Mouse (Mus musculus) midbrain, embryonic 12.5 days (tissue): ENCODE results near the gene Myh11. TPM values are rescaled to one million over a fixed set of nuclear protein-coding genes. Genes with fewer than 3 reads are reported as not detected.
A peak's percentile ranks its signal among the peaks of the same experiment; 100 is the strongest.

Source experiments
- ATAC-seq: fragments of 200-750 bp; cut with Nextera tagmentation; 2 replicates; pipeline ENCODE4 v1.8.0; 2017; ENCODE audit warnings: low read depth, moderate TSS enrichment, moderate library complexity; ENCODE audit not compliant: low FRiP score
- H3K27ac ChIP-seq: fragments of 300-500 bp; sonication (generic); replicated peaks from 2 replicates; pipeline ENCODE4 v1.5.1; 2016; ENCODE audit warnings: mild to moderate bottlenecking
- H3K27me3 ChIP-seq: fragments of 300-500 bp; sonication (generic); 2 replicates; pipeline ENCODE4 v1.6.1; 2016; ENCODE audit warnings: mild to moderate bottlenecking
- H3K36me3 ChIP-seq: fragments of 300-500 bp; sonication (generic); 2 replicates; pipeline ENCODE4 v1.6.1; 2016
- H3K4me1 ChIP-seq: fragments of 300-500 bp; sonication (generic); 2 replicates; pipeline ENCODE4 v1.6.1; 2016
- H3K4me2 ChIP-seq: fragments of 300-500 bp; sonication (generic); replicated peaks from 2 replicates; pipeline ENCODE4 v1.6.1; 2016; ENCODE audit warnings: mild to moderate bottlenecking, moderate library complexity
- H3K4me3 ChIP-seq: fragments of 300-500 bp; sonication (generic); 2 replicates; pipeline ENCODE4 v1.5.1; 2016; ENCODE audit warnings: mild to moderate bottlenecking
- H3K9ac ChIP-seq: fragments of 300-500 bp; sonication (generic); replicated peaks from 2 replicates; pipeline ENCODE4 v1.6.1; 2016; ENCODE audit warnings: mild to moderate bottlenecking, moderate library complexity
- H3K9me3 ChIP-seq: fragments of 300-500 bp; sonication (generic); 2 replicates; pipeline ENCODE4 v1.6.1; 2016; ENCODE audit warnings: mild to moderate bottlenecking
- WGBS: fragments of 180-500 bp; shearing (Covaris S2); methylation state at CpG from one replicate; pipeline ENCODE4 v1.1.7; 2016; 5-methylcytosine and 5-hydroxymethylcytosine counted together
- polyA plus RNA-seq: library from polyadenylated mRNA; unstranded; fragments of >200 nt; fragmentation: Nextera tagmentation; extraction: Ambion mirVana; gene quantifications from 2 replicates; pipeline ENCODE4 v1.2.1, GENCODE M21; 2016

Myh11 gene
- 0.21 and 0.45 TPM in 2 replicates for polyA plus RNA-seq

DNA sequence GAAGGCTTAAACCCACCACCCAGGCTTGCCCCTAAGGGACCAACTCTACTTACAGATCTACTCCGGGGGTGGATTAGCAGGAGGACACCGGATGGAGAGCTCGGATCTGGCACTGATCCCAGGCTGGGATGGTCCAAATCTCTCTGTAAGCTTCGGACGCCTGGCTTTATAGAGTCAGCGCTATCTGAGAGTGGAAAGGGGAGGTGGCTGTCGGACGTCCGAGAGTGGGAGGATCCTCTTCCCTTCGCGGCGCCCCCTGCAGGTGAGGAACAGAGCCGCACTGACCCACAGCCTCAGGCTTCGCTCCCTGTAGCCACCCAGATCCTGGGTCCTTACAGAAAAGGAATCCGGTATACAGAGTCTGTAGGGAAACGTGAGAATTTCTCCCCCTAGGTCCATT lies at the start of gene Myh11:
Gene Myh11, minus strand, starts transcription at position 150 of the 400 bp plus-strand sequence.
- peak; percentile 35; the same call in 1 of the 2 replicates for ATAC-seq
- WGBS = 5% methylated on average over 16 of the region's 16 CpGs
- Histone ChIP-seq H3K27ac (no peak within 1 kb of the TSS), H3K9me3 (no peaks in the 10 kb centered on the region), H3K4me1 (peaks cover 10% of the 10 kb centered on the region), H3K36me3 (no peaks in the 10 kb centered on the region), H3K4me2 (peak within 1 kb of the TSS; percentile 44), H3K27me3 (peaks cover 27% of the 10 kb centered on the region), H3K9ac (no peak within 1 kb of the TSS), H3K4me3 (peak within 1 kb of the TSS; percentile 19)

DNA sequence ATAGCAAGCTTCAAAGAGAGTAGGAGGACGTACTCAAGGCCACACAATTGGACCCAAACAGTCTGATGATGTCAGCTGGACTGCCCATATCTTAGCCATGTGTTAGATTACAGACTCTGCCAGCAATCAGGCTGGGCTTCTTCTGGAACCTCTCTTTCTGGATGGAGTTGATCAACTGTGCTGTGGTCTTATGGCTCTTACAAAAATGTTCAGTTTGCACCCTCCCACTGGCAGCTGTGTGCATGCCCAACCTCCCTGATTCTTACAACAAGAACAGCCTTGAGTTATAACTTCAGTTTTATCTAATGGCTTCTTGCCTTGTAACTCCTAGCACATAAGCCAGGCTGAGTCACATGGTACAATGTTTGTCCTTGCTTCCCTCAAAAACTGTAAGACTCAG lies 37.0 kb upstream of the Myh11 start:
- Histone ChIP-seq H3K27ac (no peak overlapping the region), H3K9ac (no peak overlapping the region), H3K9me3 (no peaks in the 10 kb centered on the region), H3K4me3 (no peak overlapping the region), H3K4me1 (no peaks in the 10 kb centered on the region), H3K4me2 (no peak overlapping the region), H3K36me3 (no peaks in the 10 kb centered on the region), H3K27me3 (no peaks in the 10 kb centered on the region)
- 83% methylated on average over 1 of the region's 1 CpGs for WGBS
- ATAC-seq = no peak

DNA sequence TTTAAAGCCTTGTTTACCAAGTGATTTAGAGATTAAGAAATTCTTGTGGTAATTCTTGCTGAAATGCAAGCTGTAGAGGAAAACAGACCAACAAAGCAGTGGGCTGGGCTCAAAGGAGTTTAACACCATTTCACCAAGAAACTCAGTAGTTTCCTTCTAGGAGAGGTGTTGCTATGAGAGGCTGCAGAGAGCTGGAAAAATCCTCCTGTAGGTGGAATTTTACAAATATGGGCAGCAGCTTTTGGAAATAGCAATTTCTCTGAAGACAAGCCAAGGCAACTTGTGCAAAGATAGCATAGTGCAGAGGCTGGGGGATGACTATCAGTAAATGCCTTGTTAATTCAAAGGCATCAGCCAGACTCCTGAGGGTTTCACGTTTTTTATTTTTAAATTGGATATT lies 29.3 kb upstream of the Myh11 start:
- Histone ChIP-seq H3K27me3 (0 out of 2 replicates have a peak, but pooled peaks cover 8% of the 10 kb centered on the region), H3K4me3 (no peak overlapping the region), H3K9me3 (no peaks in the 10 kb centered on the region), H3K9ac (no peak overlapping the region), H3K4me2 (no peak overlapping the region), H3K4me1 (peaks cover 13% of the 10 kb centered on the region), H3K36me3 (no peaks in the 10 kb centered on the region), H3K27ac (no peak overlapping the region)
- 74% methylated on average over 1 of the region's 1 CpGs for WGBS
- ATAC-seq = no peak

DNA sequence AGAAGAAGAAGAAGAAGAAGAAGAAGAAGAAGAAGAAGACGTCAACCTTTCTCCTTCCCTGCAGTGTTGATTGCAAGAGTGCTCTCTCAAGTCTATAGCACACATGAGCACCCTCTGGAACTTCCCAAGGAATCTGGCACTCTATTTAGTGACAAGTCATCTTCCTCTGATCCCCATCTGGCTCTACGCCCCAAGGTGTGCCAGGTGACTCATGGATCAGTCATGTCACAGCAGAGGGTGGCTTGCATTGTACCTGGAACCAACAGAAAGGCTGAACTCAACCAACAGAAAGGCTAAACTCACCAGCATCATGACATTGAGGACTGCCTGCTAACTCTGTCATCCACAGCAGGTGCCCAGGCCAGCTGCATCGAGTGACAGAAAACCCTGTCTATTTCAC lies 28.5 kb upstream of the Myh11 start:
- no peak overlapping the region for H3K4me2 ChIP-seq
- 0 out of 2 replicates have a peak, but pooled peaks cover 8% of the 10 kb centered on the region for H3K27me3 ChIP-seq
- no peaks in the 10 kb centered on the region for H3K9me3 ChIP-seq
- H3K36me3 ChIP-seq = no peaks in the 10 kb centered on the region
- WGBS = 85% methylated on average over 3 of the region's 3 CpGs
- no peak overlapping the region for H3K27ac ChIP-seq
- no peak overlapping the region for H3K9ac ChIP-seq
- H3K4me3 ChIP-seq = no peak overlapping the region
- H3K4me1 ChIP-seq = peaks cover 13% of the 10 kb centered on the region
- no peak for ATAC-seq

DNA sequence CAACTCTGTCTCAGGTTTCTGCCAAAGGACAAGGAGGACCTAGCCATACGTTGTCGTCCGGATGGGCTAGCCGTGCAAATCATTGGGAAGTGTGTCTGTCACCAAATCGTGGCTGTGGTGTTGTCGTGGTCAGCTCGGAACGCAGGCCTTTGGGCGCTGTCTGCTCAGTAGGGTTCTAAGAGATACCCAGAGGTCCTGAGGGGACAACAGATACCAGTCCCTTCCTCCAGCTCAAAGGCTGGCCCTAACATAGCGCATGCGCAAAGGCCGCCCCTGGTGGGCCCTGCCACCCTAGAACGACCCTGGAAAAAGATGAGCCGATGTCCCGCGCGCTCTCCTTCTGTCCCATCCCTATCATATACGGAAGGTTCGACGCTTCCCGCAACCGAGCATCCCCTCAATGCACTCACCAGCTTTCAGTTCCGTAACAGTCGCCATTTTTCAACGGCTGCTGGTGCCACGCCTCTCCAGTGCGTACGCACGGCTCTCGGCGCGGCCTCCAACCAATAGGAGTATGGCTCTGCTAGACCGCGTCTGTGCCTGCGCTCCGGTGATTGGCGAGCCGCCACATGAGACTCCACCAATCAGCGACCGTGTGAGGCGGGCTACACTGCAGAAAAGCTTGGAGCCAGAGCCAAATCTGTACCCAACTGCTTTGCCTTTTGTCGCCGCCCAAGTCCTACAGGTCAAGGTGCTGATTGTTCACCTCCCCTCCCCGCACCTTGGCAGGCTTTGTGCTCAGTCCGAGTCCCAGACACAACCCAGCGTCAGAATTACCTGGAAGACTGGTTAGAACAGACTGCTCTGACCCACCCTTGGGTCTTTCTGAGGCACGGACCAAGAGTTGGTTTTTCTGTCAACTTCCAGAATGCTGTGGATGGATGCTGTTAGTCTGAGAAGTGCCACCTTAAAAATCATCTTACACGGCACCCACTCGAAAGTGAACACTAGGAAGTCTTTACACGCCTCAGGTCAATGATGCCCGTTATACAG lies 26.0 kb upstream of the Myh11 start, which contains the start of gene Fopnl:
Gene Fopnl, minus strand, starts transcription at position 522 of the 993 bp plus-strand sequence.
- peak; percentile 100 for ATAC-seq
- Histone ChIP-seq H3K9ac (peak within 1 kb of the TSS; percentile 78), H3K4me2 (peak within 1 kb of the TSS; percentile 75), H3K4me3 (peak within 1 kb of the TSS; percentile 79), H3K36me3 (peaks cover 10% of the 10 kb centered on the region), H3K27ac (peak within 1 kb of the TSS; percentile 90), H3K27me3 (0 out of 2 replicates have a peak, but pooled peaks cover 8% of the 10 kb centered on the region), H3K4me1 (peaks cover 13% of the 10 kb centered on the region), H3K9me3 (no peaks in the 10 kb centered on the region)
- 5% methylated on average over 51 of the region's 51 CpGs for WGBS

DNA sequence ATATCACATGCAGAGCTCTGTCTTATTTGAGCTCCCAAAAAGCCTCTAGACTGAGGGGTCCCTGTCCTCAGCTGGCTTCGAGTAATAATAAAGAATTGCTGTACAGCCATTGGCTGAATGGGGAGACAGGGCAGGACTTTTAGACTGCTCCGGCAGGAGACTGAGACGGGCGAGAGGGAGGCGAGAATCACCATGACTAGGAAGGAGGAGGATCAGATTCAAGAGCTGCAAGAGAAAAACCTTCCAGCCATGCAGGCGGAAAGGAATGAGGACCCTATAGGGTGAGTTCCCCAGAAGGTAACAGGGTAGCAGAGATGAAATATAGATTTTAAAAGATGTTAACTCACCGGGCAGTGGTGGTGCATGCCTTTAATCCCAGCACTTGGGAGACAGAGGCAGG lies 21.7 kb upstream of the Myh11 start:
- Histone ChIP-seq H3K27me3 (no peaks in the 10 kb centered on the region), H3K4me1 (peaks cover 13% of the 10 kb centered on the region), H3K4me2 (no peak overlapping the region), H3K27ac (no peak overlapping the region), H3K9me3 (no peaks in the 10 kb centered on the region), H3K36me3 (peaks cover 44% of the 10 kb centered on the region), H3K4me3 (no peak overlapping the region), H3K9ac (no peak overlapping the region)
- 95% methylated on average over 7 of the region's 7 CpGs for WGBS
- no peak for ATAC-seq

DNA sequence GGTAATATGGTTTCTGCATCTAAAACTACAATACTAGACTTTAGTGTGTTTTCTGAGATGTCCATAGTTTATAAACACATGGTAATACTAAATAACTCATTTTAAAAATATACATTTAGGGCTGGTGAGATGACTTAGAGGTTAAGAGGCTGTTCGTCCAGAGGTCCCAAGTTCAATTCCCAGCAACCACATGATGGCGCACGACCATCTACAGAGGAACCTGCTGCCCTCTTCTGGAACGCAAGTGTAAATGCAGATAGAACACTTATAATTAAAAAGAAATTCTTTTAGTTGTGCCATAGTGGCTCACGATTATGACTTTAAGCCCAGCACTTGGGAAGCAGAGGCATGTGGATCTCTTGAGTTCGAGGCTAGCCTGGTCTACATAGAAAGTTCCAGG lies 20.2 kb upstream of the Myh11 start:
- Histone ChIP-seq H3K4me3 (no peak overlapping the region), H3K4me2 (no peak overlapping the region), H3K27me3 (no peaks in the 10 kb centered on the region), H3K4me1 (peaks cover 9% of the 10 kb centered on the region), H3K9me3 (no peaks in the 10 kb centered on the region), H3K9ac (no peak overlapping the region), H3K36me3 (peaks cover 58% of the 10 kb centered on the region), H3K27ac (no peak overlapping the region)
- ATAC-seq = no peak
- WGBS = 50% methylated on average over 6 of the region's 6 CpGs

DNA sequence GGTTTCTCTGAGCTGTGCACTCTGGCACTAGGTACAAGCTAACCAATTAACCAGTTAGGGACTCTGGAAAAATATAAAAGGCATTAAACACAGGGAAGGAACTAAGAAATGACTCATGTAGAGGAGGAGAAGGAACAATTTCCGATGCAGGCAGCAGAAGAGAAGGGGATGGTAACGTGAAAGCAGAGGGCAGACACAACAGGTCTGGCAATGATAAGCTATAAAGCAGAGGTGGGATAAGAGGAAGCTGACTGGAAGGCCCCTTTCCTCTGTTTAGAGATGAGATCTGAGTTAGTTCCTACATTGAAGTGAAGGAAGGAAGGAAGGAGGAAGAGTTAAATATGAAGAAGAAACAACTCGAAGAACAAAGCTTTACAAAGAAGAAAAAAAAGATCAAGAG lies 18.7 kb upstream of the Myh11 start:
- Histone ChIP-seq H3K4me1 (no peaks in the 10 kb centered on the region), H3K4me3 (no peak overlapping the region), H3K27me3 (no peaks in the 10 kb centered on the region), H3K9ac (no peak overlapping the region), H3K36me3 (peaks cover 66% of the 10 kb centered on the region), H3K27ac (no peak overlapping the region), H3K4me2 (no peak overlapping the region), H3K9me3 (no peaks in the 10 kb centered on the region)
- WGBS = 93% methylated on average over 3 of the region's 3 CpGs
- ATAC-seq = no peak

DNA sequence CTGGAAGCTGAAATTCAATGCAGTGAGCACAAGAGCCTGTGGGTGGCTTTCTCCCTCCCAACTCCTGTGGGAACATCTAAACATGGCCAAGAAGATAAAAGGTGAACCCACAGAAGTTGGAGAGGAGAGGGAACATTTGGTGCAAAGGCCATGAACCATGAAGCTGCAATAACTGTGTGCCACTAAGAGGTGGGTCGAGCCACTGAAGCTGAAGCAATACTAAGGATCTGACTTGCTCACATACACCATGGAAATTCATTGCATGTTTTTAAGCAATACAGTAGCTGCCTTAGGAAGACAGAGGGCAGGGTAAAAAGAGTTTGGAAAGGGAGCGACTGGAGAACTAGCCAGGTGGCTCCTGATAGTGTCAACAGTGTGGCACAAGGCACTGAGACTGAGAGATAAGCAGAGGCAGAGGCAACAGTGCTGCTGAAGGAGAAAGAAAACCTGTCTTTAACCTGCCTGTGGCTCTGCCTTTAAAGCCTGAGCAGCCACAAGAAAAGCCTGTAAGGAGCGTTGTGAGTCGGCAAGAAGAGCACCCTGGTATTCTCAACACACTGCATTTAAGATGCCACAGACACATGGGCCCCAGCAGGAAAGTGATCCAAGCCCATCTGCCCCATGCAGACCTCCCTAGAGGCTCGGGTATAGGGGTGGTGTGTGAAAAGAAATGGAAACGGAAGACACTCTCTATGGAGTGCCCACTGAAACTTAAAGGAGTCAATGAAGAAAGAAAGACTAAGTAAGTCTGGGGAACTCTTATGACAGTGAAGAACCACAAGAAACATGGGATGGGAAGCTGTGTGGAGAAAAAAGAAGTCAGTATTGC lies 17.3 kb upstream of the Myh11 start:
- Histone ChIP-seq H3K9me3 (no peaks in the 10 kb centered on the region), H3K9ac (no peak overlapping the region), H3K4me2 (no peak overlapping the region), H3K4me3 (no peak overlapping the region), H3K27ac (no peak overlapping the region), H3K4me1 (no peaks in the 10 kb centered on the region), H3K36me3 (peaks cover 71% of the 10 kb centered on the region), H3K27me3 (no peaks in the 10 kb centered on the region)
- 89% methylated on average over 6 of the region's 6 CpGs for WGBS
- ATAC-seq = no peak

DNA sequence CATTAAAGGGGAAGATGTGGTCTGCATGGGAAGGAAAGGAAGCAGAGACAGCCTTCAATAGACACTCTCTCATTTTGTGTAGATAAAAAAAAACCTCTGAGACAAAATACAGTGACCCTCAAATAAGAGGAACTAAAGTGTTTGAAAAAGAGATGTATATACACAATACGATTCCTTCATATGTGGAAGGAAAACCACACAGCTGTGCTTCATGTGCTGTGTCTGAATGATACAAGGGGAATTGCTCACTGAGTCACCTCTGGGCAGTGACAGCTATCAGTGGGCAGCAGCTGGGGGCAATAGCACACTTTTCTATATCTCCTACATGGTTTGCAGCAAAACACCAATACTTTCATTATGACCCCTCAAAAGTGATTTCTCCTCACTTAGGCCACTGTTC lies 16.2 kb upstream of the Myh11 start:
- H3K4me1 ChIP-seq = no peaks in the 10 kb centered on the region
- no peaks in the 10 kb centered on the region for H3K27me3 ChIP-seq
- H3K4me3 ChIP-seq = no peak overlapping the region
- no peak overlapping the region for H3K27ac ChIP-seq
- no peak for ATAC-seq
- WGBS = 96% methylated on average over 1 of the region's 1 CpGs
- no peak overlapping the region for H3K9ac ChIP-seq
- H3K4me2 ChIP-seq = no peak overlapping the region
- H3K36me3 ChIP-seq = peaks cover 74% of the 10 kb centered on the region
- H3K9me3 ChIP-seq = no peaks in the 10 kb centered on the region

DNA sequence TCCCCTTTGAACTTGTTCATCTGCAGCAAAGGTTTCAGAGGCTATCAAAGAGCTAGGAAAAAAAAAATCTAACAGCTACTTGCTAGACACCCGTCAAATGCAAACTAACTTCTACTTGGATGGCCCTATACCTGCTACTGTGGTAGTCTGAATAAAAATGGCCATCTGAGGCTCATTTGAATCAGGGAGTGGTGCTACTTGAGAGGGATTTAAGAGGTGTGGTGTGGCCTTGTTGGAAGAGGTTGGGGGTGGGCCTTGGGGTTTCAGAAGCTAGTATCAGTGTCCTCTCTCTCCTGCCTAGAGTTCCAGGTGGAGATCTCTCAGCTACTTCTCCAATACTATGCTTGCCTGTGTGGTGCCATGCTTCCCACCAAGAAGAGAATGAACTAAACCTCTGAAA lies 15.3 kb upstream of the Myh11 start:
- Histone ChIP-seq H3K4me2 (no peak overlapping the region), H3K27me3 (no peaks in the 10 kb centered on the region), H3K9ac (no peak overlapping the region), H3K36me3 (peaks cover 74% of the 10 kb centered on the region), H3K27ac (no peak overlapping the region), H3K4me1 (no peaks in the 10 kb centered on the region), H3K9me3 (no peaks in the 10 kb centered on the region), H3K4me3 (no peak overlapping the region)
- 91% methylated on average over 1 of the region's 1 CpGs for WGBS
- no peak for ATAC-seq

DNA sequence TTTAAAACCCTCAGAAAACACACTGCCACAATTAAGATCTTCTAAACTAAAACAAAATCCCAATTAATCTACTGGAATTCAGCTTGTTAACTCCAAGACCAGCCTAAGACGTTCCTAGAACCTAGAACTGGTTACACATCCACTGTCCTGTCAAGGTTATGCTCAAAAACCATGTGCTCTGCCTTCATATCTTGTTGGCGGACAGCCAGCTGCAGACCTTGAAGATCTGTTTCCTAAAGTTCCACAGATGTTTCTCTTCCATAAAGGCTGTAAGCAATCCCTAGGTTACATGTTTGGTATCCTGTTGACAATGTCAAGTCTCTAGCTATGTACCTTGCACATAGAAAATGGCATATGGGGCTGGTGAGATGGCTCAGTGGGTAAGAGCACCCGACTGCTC lies 13.6 kb upstream of the Myh11 start:
- no peak for ATAC-seq
- Histone ChIP-seq H3K4me1 (no peaks in the 10 kb centered on the region), H3K4me3 (no peak overlapping the region), H3K36me3 (peaks cover 76% of the 10 kb centered on the region), H3K27me3 (no peaks in the 10 kb centered on the region), H3K4me2 (no peak overlapping the region), H3K9ac (no peak overlapping the region), H3K27ac (no peak overlapping the region), H3K9me3 (no peaks in the 10 kb centered on the region)
- WGBS = 96% methylated on average over 3 of the region's 3 CpGs
